Mouse (Mus musculus) gonadal fat pad, adult 2 months (tissue): Measurements from ENCODE around the gene Gm37240. TPM values are rescaled to one million over a fixed set of nuclear protein-coding genes. Genes with fewer than 3 reads are reported as not detected.
A peak's percentile ranks its signal among the peaks of the same experiment; 100 is the strongest.

Source experiments
- DNase-seq: peaks from one replicate; pipeline ENCODE4 v3.0.0-alpha.2; 2012; ENCODE audit warnings: low read depth
- polyA plus RNA-seq: library from polyadenylated mRNA; depleted of rRNA; stranded (reverse); fragments of >200 nt; gene quantifications from 2 replicates; pipeline ENCODE4 v1.2.3, GENCODE M21; 2012

Gm37240 gene
- polyA plus RNA-seq, 1 experiment, result 6.2 TPM

DNA sequence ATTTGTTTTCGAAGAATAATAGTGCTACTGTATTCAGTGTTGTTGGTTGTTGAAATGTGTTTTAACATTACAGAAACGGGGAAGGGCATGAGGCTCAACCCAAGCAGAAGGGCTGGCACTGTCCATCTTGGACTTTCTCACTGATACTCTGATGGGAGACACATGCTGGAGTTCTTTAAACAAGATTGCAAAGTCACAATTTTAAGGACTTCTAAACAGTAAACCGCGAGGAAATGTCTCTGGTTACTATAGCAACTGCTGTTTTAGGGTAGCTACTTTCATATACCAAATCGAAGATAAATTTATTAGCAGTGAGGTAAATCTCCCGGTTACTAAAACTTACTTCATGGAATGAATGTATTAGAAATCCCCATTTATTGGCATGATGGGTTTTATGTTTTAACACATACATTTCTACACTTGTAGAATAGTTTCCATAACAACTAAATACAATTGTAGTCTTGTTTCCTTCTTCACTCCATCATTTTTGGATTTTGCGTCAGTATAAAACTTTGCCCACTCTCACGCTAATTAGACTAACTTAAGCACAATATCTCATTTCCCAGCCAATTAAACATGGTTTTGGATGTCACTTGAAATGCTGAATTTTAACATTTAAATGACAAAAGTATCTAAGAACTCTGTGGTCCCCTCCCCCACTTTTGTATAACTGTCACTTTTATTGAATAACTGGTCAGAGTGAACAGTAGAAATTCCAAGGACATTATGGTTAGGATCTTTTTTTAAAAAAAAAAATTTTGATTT, 932.1 kb downstream of the Gm37240 start:
- DNase-seq, result no peak

- DNase-seq, result no peak
Observed at GRCm38 (mm10) chr3:84952585-84953187, 934.6 kb downstream of the Gm37240 start.

DNA sequence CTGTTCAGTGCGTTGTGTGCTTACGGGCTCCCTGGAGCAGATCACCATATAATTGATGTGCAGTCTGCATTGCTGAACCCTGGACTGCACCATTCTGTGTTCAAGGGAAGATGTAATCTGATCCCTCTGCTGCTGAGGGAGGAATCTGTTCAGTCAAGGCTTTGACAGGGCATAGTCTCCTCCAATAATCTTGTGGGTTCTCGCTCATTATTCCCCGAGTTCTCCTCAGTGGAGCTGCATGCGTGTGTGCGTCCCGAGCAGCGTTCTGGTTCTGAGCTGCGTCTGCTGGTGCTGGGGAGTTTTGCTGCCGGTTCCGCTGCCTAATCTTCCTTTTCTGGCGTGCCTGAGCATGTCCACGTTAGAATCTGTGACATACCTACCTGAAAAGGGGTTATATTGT, 935.2 kb downstream of the Gm37240 start:
- DNase-seq, result peak; percentile 23

DNA sequence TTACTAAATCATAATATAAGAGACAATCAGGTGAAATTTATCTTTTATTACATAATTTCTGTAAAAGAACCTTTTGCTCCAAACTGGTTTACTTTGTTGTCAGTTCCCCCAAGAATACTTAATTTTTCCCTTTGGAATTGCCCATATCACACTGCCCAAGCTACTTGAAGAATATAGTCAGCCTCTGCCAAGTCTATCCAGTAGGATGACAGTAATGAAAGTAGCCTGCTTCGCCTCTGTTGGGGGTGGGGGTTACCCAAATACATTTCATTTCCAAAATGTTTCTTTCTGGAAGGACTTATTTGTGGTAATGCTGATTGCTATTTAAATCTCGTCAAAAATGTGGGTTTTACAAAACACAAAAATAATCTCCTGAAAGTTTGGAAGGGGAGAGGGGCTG, 935.6 kb downstream of the Gm37240 start:
- no peak for DNase-seq

GRCm38 (mm10) chr3:84949387-84949786, 937.9 kb downstream of the Gm37240 start:
- no peak for DNase-seq

GRCm38 (mm10) chr3:84946381-84946780, 940.9 kb downstream of the Gm37240 start:
- DNase-seq, result no peak

DNA sequence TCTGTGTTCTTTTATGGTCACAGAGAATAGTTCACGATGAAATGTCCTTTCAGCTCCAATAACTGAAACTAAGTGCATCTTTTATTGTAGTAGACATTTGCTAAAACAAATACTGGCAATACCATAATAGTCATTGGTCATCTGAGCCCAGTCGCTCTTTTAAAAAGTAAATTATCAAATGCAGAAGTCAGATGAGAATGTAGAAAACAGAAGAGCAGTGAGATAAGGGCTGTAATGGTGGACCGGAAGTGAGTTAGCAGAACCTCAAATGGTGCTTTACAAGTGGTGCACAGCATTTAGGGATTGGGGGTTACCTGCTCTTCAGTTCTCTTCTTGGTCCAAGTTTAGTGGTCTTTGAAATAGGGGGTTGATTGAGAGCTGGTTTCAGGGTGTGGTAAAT, 942.4 kb downstream of the Gm37240 start:
- no peak for DNase-seq

DNA sequence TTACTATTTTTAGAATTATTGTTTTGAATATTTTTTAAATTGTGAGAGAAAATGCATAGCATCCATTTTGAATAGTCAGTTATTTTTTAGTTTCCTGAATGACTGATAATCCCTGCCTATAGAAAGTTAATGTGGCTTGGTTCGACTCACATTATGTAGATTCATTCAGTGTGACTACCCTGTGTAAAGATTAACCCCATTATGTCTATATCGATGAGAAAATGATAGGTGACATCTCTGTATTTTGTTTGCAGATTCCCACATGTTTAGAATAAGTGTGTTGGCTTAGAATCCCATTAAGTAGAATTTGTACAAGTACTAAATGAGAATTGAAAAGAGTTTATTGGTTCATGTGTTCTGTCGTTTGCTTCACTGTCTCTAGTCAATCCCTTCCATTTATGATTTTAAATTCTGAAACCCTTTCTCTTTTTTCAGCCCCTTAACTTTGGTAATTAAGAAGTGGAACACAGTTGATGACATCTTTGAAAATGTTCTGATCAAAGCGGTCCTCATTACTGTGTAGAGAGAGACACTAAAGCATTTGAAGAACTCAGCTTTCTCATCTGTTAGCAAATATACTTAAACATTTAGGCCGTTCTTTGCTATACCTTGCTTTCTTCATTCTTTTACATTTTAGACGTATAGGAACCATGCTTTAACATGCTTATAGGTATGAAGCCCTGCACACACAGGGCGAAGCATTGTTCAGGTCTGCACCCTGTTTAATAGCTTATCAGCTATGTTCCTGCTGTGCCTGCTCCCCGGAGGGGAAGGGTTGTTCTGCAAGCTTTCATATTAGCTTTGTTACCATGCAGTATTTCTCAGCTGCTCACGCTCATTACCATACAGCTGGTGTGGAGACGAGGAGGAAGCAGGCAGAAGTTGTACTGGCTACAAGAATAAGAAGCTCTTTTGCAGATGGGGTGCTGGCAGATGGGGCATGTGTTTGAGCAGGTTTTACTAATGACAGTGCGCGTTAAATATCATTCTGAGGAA, 949.7 kb downstream of the Gm37240 start:
- DNase-seq, result no peak

- no peak for DNase-seq
Observed at GRCm38 (mm10) chr3:84936956-84937355, 950.4 kb downstream of the Gm37240 start.

GRCm38 (mm10) chr3:84936252-84936651, 951.1 kb downstream of the Gm37240 start:
- DNase-seq, result no peak

DNA sequence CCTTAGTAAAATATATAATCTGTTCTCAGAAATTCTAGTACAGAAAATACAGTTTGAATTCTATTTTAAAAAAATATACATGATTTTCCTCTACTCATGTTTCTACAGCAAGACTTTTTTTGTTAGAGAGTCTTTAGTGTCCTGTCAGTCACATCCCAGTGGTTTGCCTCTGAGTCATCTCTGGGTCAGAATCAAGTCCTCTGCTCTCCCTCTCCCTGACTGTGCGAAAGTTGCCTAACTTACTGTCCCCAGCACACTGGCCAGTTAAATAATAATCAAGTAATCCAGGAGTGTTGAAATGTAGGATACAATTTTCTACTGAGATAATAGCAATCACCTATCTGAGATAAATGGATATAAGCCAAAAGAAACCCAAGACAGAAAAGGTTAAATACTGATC, 951.6 kb downstream of the Gm37240 start:
- no peak for DNase-seq

DNA sequence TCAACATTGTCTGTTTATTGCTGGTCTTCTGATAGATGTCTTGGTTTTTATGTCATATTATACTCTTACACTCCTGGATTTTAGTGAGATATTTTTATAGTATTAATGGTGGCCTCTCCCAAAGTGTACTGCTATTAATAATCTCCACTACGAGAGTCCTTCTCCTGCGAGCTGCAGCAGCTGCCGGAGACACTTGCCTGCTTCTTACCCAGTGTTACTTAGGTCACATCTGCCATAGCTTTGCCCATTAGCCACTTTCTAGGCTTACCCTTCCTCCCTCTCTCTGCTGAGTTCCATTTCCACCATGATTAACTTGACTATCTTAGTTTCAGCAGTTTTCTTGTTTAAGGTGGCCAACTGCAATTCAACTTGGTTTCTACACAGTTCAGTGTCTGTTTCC, 956.6 kb downstream of the Gm37240 start:
- DNase-seq, result no peak

- DNase-seq, result no peak
Observed at GRCm38 (mm10) chr3:84929171-84929570, 958.1 kb downstream of the Gm37240 start.

- DNase-seq, result no peak
Observed at GRCm38 (mm10) chr3:84927901-84928300, 959.4 kb downstream of the Gm37240 start.

DNA sequence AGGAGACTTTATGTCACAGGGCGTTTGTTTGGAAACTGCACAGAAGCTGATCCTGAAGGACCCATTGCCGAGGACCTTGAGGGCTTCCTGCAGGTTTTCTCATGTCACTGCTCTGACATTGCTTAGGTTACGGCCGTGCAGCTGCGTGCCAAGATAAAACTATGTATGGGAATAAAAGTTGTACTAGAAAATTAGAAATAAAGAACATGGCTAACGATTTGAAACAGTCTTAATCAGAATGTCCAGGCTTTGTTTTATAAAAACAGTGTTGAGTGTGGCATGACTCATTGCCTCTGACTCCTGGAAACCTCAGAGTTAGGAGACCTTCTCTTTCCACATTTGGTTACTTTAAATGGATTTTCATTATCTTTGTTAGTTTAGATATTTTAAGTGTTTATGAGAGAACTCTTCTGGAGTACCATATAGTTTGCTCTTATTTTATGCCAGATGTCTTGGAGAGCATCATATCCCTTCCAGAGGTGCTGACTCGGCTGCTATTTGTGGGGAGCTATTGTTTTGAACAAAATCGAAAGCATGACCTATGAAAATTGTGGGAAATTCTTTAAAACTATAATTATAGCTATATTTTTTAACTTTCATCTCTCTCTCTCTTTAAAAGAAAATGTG, 960.0 kb downstream of the Gm37240 start:
- DNase-seq, result no peak

DNA sequence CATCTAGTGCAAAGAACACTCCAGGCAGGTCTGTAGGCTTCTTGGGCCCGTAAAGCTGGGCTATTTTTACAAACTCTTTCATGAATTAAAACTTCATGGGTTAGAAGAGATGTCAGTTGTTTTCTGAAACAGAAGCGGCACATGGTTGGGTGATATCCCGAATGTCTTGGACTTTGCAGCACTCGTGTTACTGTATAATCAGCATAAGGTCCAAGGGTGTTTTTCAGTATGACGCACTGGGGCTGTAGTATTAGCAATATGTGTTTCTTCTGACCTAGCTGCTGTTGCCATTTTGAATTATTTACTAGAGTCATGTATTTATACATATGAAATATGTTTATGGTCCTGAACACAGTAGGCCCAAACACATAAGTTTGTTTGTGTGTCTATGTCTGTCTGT, 961.2 kb downstream of the Gm37240 start:
- no peak for DNase-seq

DNA sequence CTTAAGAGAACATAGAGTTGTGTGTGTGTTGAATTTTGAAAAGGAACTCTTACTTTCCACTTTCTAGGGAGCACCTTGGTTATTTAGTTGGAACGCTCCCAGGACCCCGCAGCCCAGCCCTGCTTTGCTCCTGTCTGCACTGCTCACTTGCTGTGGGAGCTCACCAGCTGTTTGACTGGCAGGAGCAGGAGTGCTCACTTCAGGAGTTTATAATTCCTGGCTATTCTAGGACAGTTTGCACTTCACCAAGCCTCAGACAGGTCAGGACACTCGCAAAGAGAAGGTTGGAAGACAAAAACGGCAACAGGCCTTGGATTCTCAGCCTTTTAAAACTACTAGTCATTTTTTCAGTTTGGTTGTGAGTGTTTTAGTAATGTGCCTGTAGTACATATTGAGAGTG, 962.1 kb downstream of the Gm37240 start:
- no peak for DNase-seq

DNA sequence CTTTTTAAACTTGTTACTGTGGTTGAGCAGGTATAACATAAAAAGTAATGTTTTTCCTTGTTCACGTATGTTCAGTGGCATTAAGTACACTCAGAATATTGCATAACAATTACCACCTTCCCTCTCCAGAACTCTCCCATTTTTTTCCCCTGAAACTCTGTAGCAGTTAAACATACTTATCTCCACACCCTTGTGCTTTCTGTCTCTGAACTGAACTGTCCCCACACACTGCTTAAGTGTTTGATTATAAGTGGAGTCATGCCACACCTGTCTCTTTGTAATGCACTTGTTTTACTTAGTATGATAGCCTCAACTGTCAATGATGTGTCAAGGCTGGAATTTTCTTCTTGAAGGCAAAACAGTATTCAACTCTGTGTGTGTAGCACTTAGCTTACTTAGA, 963.6 kb downstream of the Gm37240 start:
- DNase-seq, result no peak

- DNase-seq, result no peak
Observed at GRCm38 (mm10) chr3:84923256-84923655, 964.1 kb downstream of the Gm37240 start.

DNA sequence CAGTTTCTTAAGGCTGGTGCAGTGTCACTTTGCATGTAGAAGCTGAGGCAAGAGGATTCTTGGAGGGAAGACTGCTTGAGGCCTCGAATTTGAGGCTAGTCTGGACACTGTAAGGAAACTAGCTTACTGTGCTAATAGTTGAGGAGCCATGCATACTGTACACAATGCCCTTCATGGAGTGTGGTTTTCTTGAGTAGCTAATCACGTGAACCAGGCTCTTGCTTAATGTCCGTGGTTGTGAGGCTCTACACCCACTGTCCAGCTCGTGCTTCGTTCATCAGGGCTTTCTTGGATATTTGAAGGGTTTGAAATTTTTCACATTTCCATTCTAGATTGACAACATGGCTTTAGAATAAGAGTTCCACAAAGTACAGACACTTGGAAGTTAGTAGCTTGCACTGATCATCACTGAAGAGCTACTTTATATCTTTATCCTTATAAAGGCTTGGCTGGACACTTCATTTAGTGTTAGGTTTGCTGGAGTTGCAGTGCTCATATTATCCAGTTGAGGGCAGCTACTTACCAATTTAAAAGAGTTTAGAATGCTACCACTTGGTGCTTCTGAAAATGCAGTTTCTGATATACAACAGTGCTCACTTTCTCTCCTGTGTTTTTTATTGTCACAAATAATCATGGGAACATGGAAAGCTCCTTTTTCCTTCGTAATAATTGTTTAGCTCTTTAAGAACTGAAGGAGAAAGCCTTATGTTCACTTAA, 965.5 kb downstream of the Gm37240 start:
- no peak for DNase-seq
